Mouse (Mus musculus) limb, embryonic 10.5 days (tissue): ENCODE data around the gene Ahsa1. TPM values are rescaled to one million over a fixed set of nuclear protein-coding genes. Genes with fewer than 3 reads are reported as not detected.
"Not testable (repeated sequence)": the region's sequence is repeated elsewhere in the genome, so short reads cannot be mapped to it uniquely, and the experiment has no call there.

Source experiments
- DNase-seq: peaks from one replicate; pipeline ENCODE4 v3.0.0-alpha.2; 2017; ENCODE audit warnings: low spot score
- H3K27ac ChIP-seq: fragments of 300-500 bp; sonication (generic); 2 replicates; pipeline ENCODE4 v1.5.1; 2016; ENCODE audit warnings: mild to moderate bottlenecking
- H3K27me3 ChIP-seq: fragments of 300-500 bp; sonication (generic); 2 replicates; pipeline ENCODE4 v1.6.1; 2016; ENCODE audit warnings: low read depth, mild to moderate bottlenecking; ENCODE audit not compliant: poor library complexity, severe bottlenecking
- H3K36me3 ChIP-seq: fragments of 300-500 bp; sonication (generic); 2 replicates; pipeline ENCODE4 v1.6.1; 2016; ENCODE audit warnings: mild to moderate bottlenecking, moderate library complexity
- H3K4me1 ChIP-seq: fragments of 300-500 bp; sonication (generic); 2 replicates; pipeline ENCODE4 v1.6.1; 2016
- H3K4me3 ChIP-seq: fragments of 300-500 bp; sonication (generic); 2 replicates; pipeline ENCODE4 v1.5.1; 2016; ENCODE audit warnings: mild to moderate bottlenecking, moderate library complexity
- H3K9me3 ChIP-seq: fragments of 300-500 bp; sonication (generic); replicated peaks from 2 replicates; pipeline ENCODE4 v1.6.1; 2016; ENCODE audit warnings: mild to moderate bottlenecking
- WGBS: fragments of 180-500 bp; shearing (Covaris S2); methylation state at CpG from one replicate; pipeline ENCODE4 v1.1.7; 2016; 5-methylcytosine and 5-hydroxymethylcytosine counted together
- polyA plus RNA-seq: library from polyadenylated mRNA; unstranded; fragments of >200 nt; fragmentation: Nextera tagmentation; extraction: Ambion mirVana; gene quantifications from 2 replicates; pipeline ENCODE4 v1.2.1, GENCODE M21; 2016

The Ahsa1 gene
- polyA plus RNA-seq, 1 experiment from 2014 or later = 294 TPM

DNA sequence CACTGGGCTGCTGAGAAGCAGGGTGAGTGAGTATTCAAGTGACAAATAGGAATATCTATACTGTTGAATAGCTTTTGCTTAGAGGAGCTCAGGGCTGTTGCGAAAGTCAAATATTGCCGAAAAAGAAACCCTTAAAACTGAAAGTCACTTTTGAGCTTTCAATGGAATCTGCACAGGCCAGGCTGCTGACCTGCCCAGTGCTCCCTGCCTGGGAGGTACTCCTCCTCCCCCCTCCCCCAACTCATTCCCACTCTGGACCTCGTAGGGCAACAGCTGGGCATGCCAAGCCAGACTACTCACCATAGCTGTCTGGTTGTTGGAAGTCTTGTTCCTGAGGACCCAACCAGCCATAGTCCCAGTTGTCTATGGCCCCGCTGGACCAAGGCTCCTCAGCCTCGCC lies 18.4 kb downstream of the Ahsa1 start:
- H3K9me3 ChIP-seq = no peaks in the 10 kb centered on the region
- H3K4me3 ChIP-seq = no peak overlapping the region
- H3K27ac ChIP-seq = no peak overlapping the region
- peaks cover under 1% of the 10 kb centered on the region; the same call in 1 of the 2 replicates for H3K4me1 ChIP-seq
- H3K36me3 ChIP-seq = no peaks in the 10 kb centered on the region
- 89% methylated on average over 5 of the region's 5 CpGs for WGBS
- H3K27me3 ChIP-seq = no peaks in the 10 kb centered on the region
- DNase-seq = no peak

DNA sequence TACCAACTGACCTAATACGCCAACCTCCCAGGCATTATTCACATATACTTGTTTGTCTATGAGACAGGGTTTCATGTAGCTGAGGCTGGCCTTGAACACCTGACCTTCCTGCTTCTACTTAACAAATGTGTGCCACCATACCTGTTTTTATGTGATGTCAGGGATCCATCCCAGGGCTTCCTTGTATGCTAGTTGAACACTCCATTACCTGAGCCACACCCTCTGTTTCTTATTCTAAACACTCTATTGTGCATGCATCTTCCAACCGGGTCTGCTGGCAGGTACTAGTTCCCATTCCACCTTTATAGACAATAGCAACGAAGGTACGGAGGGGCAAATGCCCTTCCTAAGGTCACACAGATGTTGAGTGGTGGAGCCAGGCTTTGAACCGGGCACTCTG lies 22.8 kb downstream of the Ahsa1 start:
- 93% methylated on average over 5 of the region's 5 CpGs for WGBS
- H3K36me3 ChIP-seq = no peaks in the 10 kb centered on the region
- no peaks in the 10 kb centered on the region for H3K9me3 ChIP-seq

DNA sequence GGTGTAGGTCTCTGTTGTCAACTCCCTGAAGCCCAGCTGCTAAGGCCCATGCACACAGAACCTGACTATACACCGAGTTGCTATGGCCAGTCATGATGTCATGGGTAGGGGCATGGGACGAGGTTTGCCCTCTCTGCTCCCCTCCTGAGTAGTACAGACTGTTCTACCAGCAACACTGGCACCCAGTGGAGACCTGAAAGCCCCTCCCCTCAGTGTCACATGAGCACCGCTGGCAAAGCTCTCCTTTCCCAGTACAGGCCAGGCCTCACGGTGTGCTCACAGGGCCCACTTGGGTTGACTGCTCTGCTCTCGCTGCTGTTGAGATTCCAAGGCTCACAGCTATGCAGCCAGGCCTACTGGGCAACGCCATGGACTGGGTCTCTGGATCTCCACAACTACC lies 27.7 kb downstream of the Ahsa1 start:
- Histone ChIP-seq H3K27ac (no peak overlapping the region), H3K4me1 (peaks cover 10% of the 10 kb centered on the region; the same call in 1 of the 2 replicates), H3K9me3 (no peaks in the 10 kb centered on the region), H3K4me3 (no peak overlapping the region), H3K27me3 (peaks cover 9% of the 10 kb centered on the region), H3K36me3 (no peaks in the 10 kb centered on the region)
- 69% methylated on average over 6 of the region's 6 CpGs for WGBS
- DNase-seq = no peak

More for the DNA sequence above, 22.8 kb downstream of the Ahsa1 start:
- Histone ChIP-seq H3K27me3 (no peaks in the 10 kb centered on the region), H3K27ac (no peak overlapping the region), H3K4me3 (no peak overlapping the region), H3K4me1 (no peaks in the 10 kb centered on the region)
- DNase-seq = no peak

DNA sequence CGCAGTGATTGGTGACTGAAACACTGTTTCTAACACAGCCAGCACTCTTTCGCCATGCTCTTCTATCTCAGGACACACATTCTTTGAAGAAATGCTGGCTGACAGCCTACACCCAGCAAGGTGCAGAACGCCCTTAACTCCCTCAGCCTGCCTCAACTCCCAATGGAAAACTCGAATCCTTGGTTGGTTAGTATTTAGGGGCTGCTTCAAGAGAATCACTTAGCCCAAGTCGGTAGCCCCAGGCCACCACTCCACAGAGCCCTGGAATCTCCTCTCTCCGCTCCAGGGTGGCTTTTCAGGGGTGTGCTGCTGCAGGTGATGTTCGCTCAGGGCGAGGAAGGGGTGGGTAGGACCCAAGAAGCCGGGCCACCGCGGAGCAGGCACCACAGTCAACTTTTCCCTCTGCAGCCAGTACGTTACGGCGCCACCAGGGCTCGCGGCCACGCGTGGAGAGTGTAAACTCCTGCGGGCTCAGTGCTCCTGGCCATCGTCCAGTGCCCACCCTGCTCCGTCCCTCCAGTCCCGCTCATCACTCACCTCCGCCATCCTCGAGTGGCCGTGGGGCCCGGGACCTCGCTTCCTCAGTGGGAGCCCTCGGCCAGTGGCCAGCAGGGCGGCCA lies 32.9 kb downstream of the Ahsa1 start:
- WGBS = 10% methylated on average over 29 of the region's 29 CpGs
- Histone ChIP-seq H3K4me1 (peaks cover 25% of the 10 kb centered on the region), H3K4me3 (peak overlapping the region; percentile 80), H3K36me3 (no peaks in the 10 kb centered on the region), H3K27me3 (peaks cover 42% of the 10 kb centered on the region), H3K9me3 (no peaks in the 10 kb centered on the region), H3K27ac (peak overlapping the region; percentile 83)
- no peak for DNase-seq

DNA sequence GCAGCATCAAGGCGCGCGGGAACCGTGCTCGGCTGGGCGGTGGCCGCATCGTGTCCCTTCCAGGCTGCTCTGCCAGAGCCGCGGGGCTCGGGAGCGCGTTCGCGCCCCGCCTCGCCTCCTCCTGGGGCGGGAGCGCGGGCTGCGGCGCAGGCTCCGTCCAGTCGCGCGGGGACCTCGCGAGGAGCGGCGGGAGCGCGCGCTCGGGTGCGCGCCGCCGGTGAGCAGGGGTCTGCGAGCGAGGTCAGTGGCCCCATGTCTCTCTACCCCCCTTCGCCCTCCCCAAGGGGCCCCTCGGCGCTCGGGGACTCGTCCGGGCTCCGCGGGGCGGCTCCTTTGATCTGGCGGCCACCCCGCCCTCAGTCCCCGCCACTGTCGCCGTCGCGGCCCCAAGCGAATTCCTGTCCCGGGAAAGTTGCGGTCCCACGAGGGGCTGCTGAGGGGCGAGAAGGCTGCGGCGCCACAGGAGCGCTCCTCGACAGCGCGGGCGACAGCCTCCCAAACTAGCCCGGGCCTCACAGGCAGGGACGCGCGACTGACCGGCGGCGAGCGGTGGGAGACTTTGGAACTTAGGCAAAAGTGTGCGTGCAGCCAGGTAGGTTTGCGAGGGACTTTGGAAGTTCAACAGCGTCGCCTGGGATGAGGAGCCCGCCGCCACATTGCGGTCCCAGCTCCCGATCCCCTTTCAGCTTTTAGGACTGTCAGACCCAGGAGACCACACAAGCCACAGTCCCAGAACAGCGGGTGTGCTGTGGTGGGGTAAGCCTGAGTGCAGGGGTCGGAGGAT lies 33.6 kb downstream of the Ahsa1 start, which contains the start of gene Ism2:
Gene Ism2 (minus strand): TSS at position 49 of the 784 bp plus-strand sequence.
- peak within 1 kb of the TSS; percentile 83 for H3K27ac ChIP-seq
- WGBS = under 1% methylated on average over 83 of the region's 86 CpGs

DNA sequence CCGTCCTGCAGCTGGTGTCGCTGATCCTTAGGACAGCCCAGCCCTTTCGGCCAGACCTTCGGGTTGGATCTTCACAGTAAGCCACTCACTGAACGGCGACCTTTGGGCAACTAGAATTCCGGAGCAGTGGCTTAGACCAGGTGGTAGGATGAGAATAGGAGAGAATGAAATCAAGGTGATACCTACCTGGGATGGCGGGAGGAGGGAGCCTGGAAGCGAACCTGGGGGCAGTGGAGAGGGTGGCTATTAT lies 34.1 kb downstream of the Ahsa1 start:
- no peak for DNase-seq
- Histone ChIP-seq H3K4me1 (peaks cover 21% of the 10 kb centered on the region), H3K9me3 (no peaks in the 10 kb centered on the region), H3K4me3 (peak overlapping the region; percentile 80), H3K36me3 (no peaks in the 10 kb centered on the region), H3K27ac (no peak overlapping the region), H3K27me3 (peaks cover 42% of the 10 kb centered on the region)
- under 1% methylated on average over 9 of the region's 9 CpGs for WGBS

More for the DNA sequence above, 33.6 kb downstream of the Ahsa1 start, which contains the start of gene Ism2:
- peak within 1 kb of the TSS; percentile 80 for H3K4me3 ChIP-seq
- peak; percentile 71 for DNase-seq
- peaks cover 25% of the 10 kb centered on the region for H3K4me1 ChIP-seq
- no peaks in the 10 kb centered on the region for H3K36me3 ChIP-seq
- peaks cover 42% of the 10 kb centered on the region for H3K27me3 ChIP-seq
- H3K9me3 ChIP-seq = no peaks in the 10 kb centered on the region

DNA sequence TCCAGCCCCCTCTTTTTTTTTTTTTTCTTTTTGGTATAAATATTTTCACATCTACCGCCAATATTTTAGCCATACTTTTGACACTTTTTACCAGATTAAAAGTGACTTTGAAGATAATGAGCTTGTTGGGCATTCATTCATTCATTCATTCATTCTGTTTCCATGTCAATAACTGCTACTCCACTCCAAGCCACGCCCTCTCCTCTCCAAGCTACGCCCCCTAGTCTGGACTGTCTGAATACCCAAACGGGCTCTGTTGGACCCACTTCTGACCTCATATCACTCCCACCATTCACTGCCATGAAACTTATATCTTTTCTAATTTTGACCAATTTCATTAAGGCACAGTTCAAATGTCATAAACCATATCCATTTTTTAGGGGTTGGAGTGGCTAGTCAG lies 34.9 kb downstream of the Ahsa1 start:
- peaks cover 17% of the 10 kb centered on the region for H3K4me1 ChIP-seq
- no peak overlapping the region for H3K4me3 ChIP-seq
- H3K9me3 ChIP-seq = no peaks in the 10 kb centered on the region
- no peak overlapping the region for H3K27ac ChIP-seq
- H3K36me3 ChIP-seq = no peaks in the 10 kb centered on the region
- WGBS = 52% methylated on average over 4 of the region's 4 CpGs
- H3K27me3 ChIP-seq = peaks cover 42% of the 10 kb centered on the region
- no peak for DNase-seq

DNA sequence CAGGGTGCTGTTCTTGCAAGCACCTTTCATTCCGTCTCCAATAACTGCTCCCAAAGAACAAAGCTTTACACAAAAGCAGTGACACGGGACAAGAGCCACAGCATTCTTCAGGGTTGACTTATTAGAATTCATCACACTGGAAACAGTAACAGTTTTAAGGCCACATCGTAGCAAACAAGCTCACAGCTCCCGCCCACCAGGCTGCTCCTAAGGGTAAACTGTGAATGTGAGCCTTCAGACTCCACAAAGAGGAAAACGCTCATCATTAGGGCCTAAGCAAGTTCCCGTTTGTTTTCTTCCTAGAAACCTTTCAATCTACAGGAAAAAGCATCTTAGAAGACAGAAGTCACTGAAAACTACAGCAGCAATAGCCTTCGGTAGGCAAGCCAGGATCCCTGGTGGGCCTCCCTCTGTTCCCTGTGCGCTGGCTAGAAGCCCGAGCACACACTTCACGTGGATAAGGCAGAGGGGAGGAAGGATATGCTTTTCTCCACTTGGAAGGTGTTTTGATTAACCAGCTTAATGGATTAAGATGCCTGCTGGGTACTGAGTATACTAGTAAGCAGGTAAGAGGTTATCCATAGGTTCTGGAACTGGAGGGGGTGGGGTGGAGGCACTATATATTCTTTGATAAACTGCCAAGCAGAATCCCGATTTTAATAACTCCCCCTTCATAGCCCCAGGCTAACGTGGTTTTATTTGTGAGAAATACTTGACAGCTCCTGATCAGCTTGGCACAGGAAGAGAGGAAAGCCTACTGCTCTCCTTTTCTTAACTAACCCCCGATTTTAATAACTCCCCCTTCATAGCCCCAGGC lies 39.7 kb downstream of the Ahsa1 start:
- no peak for DNase-seq
- Histone ChIP-seq H3K27me3 (peaks cover 12% of the 10 kb centered on the region), H3K36me3 (peaks cover 21% of the 10 kb centered on the region), H3K4me3 (no peak overlapping the region), H3K27ac (no peak overlapping the region), H3K4me1 (no peaks in the 10 kb centered on the region), H3K9me3 (no peaks in the 10 kb centered on the region)
- 54% methylated on average over 13 of the region's 13 CpGs for WGBS

DNA sequence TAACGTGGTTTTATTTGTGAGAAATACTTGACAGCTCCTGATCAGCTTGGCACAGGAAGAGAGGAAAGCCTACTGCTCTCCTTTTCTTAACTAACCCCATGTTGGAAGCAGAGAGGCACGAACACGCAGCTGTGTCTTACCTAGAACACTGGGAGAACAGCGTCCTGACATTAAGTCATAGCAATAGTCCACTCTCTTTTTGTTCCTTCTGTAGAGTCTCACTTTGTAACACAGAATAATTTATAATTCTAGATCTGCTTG lies 40.2 kb downstream of the Ahsa1 start:
- 83% methylated on average over 4 of the region's 4 CpGs for WGBS

DNA sequence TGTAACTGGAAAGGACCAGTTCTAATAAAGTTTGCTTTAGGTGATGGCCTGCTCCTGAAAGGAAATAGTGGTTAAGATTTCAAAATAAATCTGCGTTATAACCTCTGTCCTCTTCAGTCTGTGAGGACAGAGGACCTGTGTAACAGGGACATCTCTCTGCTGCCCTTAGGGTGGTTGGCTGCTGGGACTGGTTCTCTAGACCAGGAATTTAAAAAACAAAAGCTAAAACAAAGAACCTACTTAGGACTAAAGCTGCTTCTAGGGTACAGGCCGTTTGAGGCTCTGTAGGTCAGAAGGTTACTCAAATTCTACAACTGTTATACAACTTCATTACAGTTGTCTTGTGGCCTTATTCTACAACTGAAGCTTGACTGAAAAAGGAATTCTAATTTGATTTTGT lies 46.8 kb downstream of the Ahsa1 start:
- no peaks in the 10 kb centered on the region for H3K4me1 ChIP-seq
- H3K9me3 ChIP-seq = no peaks in the 10 kb centered on the region
- 77% methylated on average over 2 of the region's 2 CpGs for WGBS
- no peaks in the 10 kb centered on the region for H3K27me3 ChIP-seq
- no peak overlapping the region for H3K27ac ChIP-seq
- DNase-seq = no peak
- peaks cover 39% of the 10 kb centered on the region for H3K36me3 ChIP-seq
- no peak overlapping the region for H3K4me3 ChIP-seq

More for the DNA sequence above, 40.2 kb downstream of the Ahsa1 start:
- not testable (repeated sequence) for H3K4me1 ChIP-seq, DNase-seq, H3K9me3 ChIP-seq, H3K27ac ChIP-seq, H3K4me3 ChIP-seq, H3K27me3 ChIP-seq
- peaks cover 22% of the 10 kb centered on the region for H3K36me3 ChIP-seq

DNA sequence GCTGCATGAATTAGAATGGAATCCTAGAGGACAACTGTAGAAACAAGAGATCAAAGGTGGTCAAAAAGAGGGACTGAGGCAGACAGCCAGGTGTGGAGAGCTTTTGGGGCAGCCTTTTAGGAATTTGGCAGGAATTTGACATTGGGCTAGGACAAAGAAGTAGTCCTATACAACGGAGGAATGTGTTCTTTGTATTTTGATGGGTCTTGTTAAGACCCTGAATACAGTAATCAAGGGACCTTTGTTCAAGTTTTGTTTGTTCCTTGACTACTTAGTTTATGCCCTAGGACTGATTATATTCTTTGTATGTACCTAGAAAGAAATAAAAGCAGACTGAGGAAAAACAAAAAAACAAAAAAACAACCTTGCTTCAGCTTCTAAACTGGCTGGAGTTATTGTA lies 51.7 kb downstream of the Ahsa1 start:
- H3K4me1 ChIP-seq = no peaks in the 10 kb centered on the region
- no peak for DNase-seq
- 68% methylated on average over 1 of the region's 1 CpGs for WGBS
- peaks cover 4% of the 10 kb centered on the region for H3K36me3 ChIP-seq
- no peaks in the 10 kb centered on the region for H3K27me3 ChIP-seq
- H3K4me3 ChIP-seq = no peak overlapping the region
- H3K27ac ChIP-seq = no peak overlapping the region
- no peaks in the 10 kb centered on the region for H3K9me3 ChIP-seq

DNA sequence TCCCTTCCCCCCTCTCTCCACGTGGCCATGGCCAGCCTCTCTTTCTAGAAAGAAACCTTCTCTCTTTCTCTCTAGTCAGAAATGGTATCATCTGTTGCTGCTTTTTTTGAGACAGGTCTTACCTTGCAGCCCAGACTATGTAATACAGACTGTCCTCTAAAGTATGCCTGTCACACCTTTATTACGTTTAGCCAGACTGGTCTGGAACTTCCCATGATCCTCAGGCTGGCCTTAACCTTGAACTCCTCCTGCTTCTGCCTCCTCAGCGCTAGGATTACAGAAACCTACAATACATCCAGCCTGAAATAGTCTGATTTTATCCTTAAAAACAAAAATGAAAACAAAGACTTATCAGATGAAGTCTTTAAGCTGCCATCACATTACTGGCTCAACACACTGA lies 53.0 kb downstream of the Ahsa1 start:
- 90% methylated on average over 3 of the region's 3 CpGs for WGBS
- peaks cover 7% of the 10 kb centered on the region; the same call in 1 of the 2 replicates for H3K36me3 ChIP-seq
- H3K9me3 ChIP-seq = no peaks in the 10 kb centered on the region
- H3K27me3 ChIP-seq = no peaks in the 10 kb centered on the region
- no peak overlapping the region for H3K4me3 ChIP-seq
- no peak for DNase-seq
- H3K27ac ChIP-seq = no peak overlapping the region
- no peaks in the 10 kb centered on the region for H3K4me1 ChIP-seq
